Mouse (Mus musculus) ovary, postnatal 10 days (tissue): ENCODE data around the gene Csnk1g2.

Source experiments
- DNase-seq: peaks from one replicate; pipeline ENCODE4 v3.0.0; 2022; ENCODE audit warnings: low spot score

Csnk1g2 gene

GRCm38 (mm10) chr10:80622661-80623456 is at the start of gene Csnk1g2:
Gene Csnk1g2 (plus strand): TSS chr10:80622838.
- peak; percentile 91 for DNase-seq

- no peak for DNase-seq
These were observed 48.7 kb upstream of the Csnk1g2 start for GRCm38 (mm10) chr10:80573944-80574343.

- DNase-seq: no peak
These were observed 47.7 kb upstream of the Csnk1g2 start for GRCm38 (mm10) chr10:80574896-80575295.

- no peak for DNase-seq
These were observed 46.7 kb upstream of the Csnk1g2 start for GRCm38 (mm10) chr10:80575925-80576324.

- DNase-seq: no peak
These were observed 46.1 kb upstream of the Csnk1g2 start for GRCm38 (mm10) chr10:80576351-80577194.

GRCm38 (mm10) chr10:80577195-80578130 is 45.2 kb upstream of the Csnk1g2 start, which contains the start of gene Klf16:
Gene Klf16 (minus strand): TSS chr10:80577321.
- DNase-seq: peak; percentile 97

- peak; percentile 67 for DNase-seq
These were observed 44.4 kb upstream of the Csnk1g2 start for GRCm38 (mm10) chr10:80578131-80578750.

GRCm38 (mm10) chr10:80578911-80579310 is 43.7 kb upstream of the Csnk1g2 start:
- no peak for DNase-seq

GRCm38 (mm10) chr10:80583047-80583446 is 39.6 kb upstream of the Csnk1g2 start:
- no peak for DNase-seq

- no peak for DNase-seq
These were observed 38.6 kb upstream of the Csnk1g2 start for GRCm38 (mm10) chr10:80584045-80584488.

GRCm38 (mm10) chr10:80584642-80585552 is 37.7 kb upstream of the Csnk1g2 start:
- DNase-seq: no peak

GRCm38 (mm10) chr10:80585581-80585980 is 37.1 kb upstream of the Csnk1g2 start:
- no peak for DNase-seq

GRCm38 (mm10) chr10:80586407-80587304 is 36.0 kb upstream of the Csnk1g2 start:
- no peak for DNase-seq

GRCm38 (mm10) chr10:80587305-80587657 is 35.4 kb upstream of the Csnk1g2 start:
- DNase-seq: no peak

- DNase-seq: no peak
These were observed 33.3 kb upstream of the Csnk1g2 start for GRCm38 (mm10) chr10:80589127-80589878.

- DNase-seq: peak; percentile 73
These were observed 32.5 kb upstream of the Csnk1g2 start, which contains the start of gene Abhd17a for GRCm38 (mm10) chr10:80589879-80590854. Gene Abhd17a (minus strand): TSS chr10:80590341.

- no peak for DNase-seq
These were observed 26.3 kb upstream of the Csnk1g2 start for GRCm38 (mm10) chr10:80596318-80596717.
